Mouse (Mus musculus) adrenal gland, adult 18-20 months (tissue): ENCODE measurements at regions not wholly inside any gene's neighbourhood (a gene's known extent, or its start where the extent isn't known, plus 50 kb on each side); places are given as distances from the start of the nearest gene placed in this dataset.

Source experiments
- DNase-seq, 2 experiments: peaks; one replicate each; pipeline ENCODE4 v3.0.0; 2021 to 2022; ENCODE audit warnings: low spot score in 2 of 2

DNA sequence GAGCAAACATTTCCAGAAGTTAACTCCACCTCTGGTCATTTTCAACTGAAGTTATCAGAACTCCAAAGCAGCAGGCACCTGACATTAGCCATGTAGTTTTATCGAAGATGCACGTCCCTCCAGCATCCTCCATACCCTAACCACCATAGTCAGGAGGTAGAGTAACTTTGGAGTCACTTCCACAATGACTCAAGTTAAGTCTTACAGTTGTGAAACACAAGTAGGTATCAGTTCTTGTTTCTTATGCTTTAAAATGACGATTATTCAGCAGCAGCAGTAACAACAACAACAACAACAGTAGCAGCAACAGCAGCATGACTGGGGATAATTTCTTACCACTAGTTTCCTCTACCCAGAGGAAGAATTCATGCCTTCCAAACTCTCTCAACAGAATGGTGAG lies 51.3 kb upstream of the Tank start:
- no peak for DNase-seq

- DNase-seq: no peak
Observed at GRCm38 (mm10) chr2:61524060-61524734, 54.2 kb upstream of the Tank start.

DNA sequence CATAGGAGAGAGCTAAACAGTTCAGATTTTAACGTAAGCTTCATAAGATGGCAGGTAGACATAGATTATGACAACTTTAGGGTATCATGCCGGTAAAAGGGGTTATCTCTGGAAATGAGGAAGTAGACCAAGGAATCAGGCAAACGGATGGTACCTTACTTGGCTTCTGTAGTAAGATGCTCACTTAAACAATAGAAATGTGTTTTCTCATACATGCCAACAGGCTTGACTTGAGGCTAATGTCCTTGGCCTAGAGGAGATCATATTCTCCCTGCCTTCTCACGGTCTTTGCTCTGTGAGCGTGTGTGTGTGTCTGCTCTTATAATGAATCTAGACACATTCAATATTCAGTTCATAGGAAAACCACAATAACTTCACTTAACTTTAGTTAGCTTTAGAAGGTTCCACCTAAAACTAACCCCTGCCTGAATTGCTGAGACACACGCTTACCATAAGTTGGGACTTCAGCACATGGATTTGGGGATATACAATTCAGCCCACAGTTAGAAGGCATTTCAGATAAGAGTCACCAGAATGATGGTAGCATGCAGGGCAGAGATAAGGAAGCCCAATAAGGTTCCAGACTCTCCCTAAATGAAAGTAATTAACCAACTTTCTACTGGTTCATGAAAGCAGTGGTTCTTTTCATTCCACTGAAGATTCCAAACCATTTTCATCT lies 63.8 kb upstream of the Tank start:
- no peak for DNase-seq

- DNase-seq: no peak
Observed at GRCm38 (mm10) chr2:61513787-61514444, 64.5 kb upstream of the Tank start.

DNA sequence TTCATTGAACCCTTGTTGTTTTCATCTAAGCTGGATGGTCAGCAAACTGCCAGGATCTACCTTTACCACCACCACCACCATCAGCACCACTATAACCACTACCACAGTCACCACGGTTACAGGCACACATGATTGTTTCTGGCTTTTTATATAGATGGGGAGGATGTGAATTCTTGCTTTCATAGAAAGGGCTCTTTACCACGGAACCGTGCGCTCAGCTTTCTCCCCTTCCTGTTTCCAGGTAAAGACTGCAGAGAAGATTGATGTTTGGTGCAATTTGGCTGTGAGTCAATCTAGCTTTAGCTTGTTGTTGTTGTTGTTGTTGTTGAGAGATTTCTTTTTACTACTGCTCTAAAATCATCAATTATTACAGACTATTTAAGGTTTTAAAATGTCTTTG lies 74.8 kb upstream of the Tank start:
- DNase-seq: no peak

DNA sequence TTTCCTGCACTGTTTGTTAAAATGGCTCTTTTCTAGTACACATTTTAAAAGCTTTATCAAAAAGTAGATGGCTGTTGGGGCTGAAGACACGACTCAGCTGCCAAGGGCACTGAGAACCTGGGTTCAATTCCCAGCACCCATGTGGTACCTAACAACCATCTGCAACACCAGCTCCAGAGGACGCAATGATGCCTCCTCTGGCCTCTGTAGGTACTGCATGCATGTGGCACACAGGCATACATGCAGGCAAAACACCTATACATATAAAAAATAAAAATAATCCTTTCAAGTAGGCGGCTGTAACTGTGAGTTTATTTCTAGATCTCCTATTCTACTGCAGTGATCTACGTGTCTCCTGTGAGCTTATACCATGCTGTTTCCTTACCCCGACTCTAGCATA lies 76.5 kb upstream of the Tank start:
- DNase-seq: no peak

DNA sequence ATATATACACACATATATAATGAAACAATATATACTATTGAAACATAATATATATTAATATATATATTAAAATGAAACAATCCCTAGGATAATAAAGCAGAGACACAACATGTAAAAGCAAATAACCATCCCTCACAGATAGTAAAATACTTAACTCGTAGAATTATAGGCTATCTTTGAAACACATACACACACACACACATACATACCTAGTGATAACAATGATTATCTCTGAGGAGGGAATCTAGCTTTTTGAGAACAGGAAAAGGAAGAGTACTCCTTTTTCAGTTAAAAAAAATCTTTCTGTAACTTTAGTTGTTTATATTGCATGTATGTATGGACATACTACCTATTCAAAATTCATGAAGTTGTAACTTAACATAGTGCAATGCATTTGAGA lies 79.1 kb upstream of the Tank start:
- DNase-seq: no peak

DNA sequence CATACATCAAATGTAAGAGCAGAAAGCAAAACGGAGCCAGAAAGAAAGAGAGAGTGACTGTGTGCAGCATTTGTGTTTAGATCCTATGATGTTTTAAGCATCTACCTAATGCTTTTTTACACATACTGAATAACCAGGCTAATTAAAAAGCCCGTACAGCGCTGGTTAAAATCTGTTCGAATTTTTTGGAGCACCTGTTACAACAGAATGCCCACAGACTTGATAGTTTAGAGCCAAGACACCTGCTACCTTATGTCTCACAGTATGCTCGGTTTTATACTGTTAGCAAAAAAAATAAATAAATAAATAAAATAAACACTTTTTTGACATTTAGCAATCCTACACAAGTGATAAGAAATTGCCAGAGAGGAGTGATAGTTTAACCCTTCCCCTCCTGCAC lies 80.5 kb upstream of the Tank start:
- DNase-seq: no peak

DNA sequence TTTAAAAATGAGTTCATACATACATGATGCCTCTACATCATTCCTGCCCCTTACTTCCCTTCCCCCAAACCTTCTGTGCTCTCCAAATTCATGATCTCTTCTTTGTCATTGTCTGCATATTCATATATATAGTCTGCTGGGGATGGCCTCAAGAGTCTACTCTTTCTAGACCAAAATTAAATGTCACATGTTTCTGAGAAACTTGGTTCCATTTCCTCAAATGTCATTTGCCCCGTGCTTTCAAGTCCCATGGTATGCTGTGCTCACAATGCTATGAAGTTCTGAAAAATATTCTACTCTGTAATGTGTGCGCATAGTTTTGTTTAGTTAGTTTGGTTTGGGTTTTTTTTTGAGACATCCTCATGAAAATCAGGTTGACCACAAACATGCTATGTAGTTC lies 81.4 kb upstream of the Tank start:
- DNase-seq: no peak

DNA sequence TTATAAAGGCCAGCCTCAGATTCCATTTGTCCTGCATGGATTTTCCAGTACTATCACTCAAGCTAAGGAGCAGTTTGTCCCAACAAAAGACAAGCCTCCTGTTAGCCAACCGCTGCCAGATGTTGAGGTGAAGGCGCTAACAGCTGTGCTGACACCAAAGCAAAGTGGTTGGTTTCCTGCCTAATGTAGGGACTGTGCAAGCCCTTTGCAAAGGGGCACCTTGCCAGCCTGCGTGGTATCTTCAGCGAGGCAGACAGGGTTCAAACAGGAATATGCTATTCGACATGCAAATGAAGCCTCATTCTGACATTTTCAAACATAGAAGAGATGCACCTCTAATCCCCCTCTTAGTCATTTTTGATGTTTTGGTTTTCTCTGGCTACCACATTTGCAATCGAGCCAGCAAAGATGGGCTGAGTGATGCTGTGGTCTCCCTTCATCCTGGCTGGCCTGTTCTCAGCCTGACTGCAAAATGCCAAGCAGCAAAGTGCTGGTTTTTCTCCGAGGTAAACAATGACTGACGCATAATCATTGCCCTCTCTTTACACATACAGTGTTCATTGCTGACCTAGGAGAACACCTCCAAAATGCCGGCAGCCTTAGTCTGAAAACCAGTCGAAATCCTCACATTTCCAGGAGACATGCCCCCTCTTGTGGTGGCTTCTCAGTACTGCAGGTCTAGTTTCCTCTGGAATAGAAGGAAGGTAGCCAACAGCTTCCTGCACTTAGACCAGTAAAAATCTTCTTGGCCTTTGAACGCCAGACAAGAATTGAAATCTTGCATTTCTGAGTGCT lies 84.3 kb upstream of the Tank start:
- peak; percentile 71 to 74 for DNase-seq

- DNase-seq: peak; percentile 30 to 40
Observed at GRCm38 (mm10) chr2:61492043-61492743, 86.2 kb upstream of the Tank start.

DNA sequence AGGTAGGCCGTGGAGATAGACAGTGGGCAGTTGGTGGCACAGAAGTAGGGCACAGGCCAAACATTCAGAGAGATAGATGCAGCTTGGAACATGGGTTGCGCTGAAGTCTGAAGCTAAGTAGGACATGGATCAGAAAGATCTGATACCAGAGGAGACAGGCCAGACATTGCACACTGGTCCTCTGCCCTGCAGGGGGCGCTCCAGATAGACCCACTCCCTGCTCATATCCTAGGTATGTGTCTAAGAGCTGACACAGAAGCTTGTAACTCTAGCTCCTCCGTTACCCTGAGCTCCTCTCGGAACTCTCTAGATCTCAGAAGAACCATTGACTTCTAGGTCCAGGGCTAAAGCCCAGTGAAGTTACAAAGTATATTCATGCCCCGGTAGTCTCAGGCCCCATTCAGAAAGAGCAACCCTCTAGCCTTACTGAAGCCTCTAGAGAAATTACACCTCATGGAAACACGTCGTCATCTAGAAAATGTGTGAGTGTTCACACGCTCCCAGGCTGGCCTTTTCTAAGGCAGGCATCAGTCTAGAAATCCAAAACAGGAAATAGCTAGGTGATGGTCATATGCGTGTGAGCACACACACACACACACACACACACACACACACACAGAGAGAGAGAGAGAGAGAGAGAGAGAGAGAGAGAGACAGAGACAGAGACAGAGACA lies 87.8 kb upstream of the Tank start:
- DNase-seq: no peak

GRCm38 (mm10) chr2:61489762-61490161 lies 88.6 kb upstream of the Tank start:
- DNase-seq: no peak

DNA sequence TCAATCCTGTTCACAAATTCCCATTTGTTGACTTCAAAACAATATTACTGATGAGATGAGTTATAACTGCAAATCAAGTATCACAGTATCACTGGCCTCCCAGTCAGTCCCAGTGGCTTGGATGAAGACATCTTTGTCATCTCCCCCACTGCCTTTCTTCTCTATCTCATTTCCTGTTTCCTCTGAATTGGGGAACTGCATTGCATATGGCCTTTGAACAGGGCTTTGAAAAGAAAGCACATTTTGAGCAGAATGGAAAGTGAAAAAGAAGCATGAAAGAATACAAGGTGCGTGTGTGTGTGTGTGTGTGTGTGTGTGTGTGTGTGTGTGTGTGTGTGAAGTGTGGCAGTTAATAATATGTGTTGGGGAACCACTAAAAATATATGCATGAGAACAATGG lies 94.6 kb upstream of the Tank start:
- no peak for DNase-seq

- no peak for DNase-seq
Observed at GRCm38 (mm10) chr2:61476648-61477047, 101.7 kb upstream of the Tank start.

- DNase-seq: no peak
Observed at GRCm38 (mm10) chr2:61474626-61475025, 103.8 kb upstream of the Tank start.

DNA sequence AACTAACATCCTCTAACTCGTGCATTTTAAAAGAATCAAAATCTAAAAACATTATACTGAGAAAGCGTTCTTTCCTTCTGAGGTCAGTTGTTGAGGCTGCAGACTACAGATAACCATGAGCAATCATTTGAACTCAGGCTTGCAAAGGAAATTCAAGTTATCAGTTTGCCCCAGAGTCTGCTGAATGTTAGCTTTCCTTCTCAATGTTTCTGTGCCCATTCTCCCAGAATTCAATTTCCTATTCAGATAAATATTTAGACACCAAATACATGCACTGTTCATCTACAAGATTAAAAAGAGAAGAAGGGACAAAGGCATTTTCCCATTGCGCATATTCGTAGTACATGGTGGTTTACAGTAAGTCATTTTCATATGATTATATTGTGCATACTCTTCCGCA lies 107.9 kb upstream of the Tank start:
- no peak for DNase-seq

- no peak for DNase-seq
Observed at GRCm38 (mm10) chr2:61470064-61470463, 108.3 kb upstream of the Tank start.

- peak; percentile 55 to 65 for DNase-seq
Observed at GRCm38 (mm10) chr2:61455902-61456301, 122.5 kb upstream of the Tank start.

DNA sequence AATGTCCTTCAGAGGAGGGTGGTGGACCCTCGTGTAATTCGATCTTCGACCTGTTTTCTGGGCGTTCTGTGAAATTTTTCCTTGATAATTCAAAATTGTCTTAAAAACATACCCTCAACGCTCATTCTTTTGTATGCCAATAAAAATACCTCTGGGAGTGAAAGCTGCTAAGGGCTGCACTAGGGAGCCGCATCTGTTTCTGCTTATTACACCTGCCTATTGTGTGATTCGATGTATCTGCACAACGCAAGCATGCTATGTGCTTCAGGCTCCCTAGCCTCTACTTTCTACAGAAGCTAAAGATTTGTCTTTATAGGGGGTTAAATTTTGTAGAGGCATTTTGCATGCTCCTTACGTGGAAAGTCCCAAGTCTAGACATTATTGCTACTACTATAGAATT lies 123.7 kb upstream of the Tank start:
- no peak for DNase-seq

GRCm38 (mm10) chr2:61454311-61454728 lies 124.1 kb upstream of the Tank start:
- DNase-seq: peak; percentile 78 to 81
